Mouse (Mus musculus): ENCODE results near the gene Stxbp1. TPM values are rescaled to one million over a fixed set of nuclear protein-coding genes. Genes with fewer than 3 reads are reported as not detected.

Gene Stxbp1
- polyA plus RNA-seq, 1 experiment from 2014 or later, result 2.3 TPM

DNA sequence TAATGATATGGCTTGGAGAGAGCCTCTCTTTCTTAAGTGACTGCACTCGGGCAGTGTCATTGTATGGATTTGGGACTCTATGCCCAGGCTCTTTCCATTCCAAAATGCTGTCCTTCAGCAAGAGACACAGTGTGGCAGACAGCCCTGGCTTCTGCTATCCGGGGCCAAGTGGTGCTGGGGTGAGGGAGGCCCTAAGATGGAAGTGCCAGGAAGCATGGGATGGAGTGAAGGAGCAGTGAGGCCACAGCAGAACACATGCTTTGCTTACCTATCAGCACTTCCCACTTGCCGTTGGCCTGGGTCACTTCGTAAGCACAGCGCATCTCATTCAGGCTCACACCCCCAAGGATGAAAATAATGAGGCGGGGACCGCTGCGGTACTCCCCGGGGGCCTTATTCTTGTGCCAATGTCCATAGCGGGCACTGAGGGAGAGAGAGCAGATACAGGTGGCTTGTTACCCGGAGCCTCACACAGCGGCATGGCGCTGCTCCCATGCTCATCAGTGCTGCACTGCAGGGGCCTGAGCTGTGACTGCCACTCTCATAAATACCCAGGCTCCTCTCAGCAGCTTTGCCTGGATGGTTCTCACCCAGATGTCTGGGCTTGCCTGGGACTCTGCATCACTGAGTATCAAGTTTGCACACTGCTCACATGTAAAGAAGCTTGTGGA is 51.2 kb downstream of the Stxbp1 start:
- Histone ChIP-seq H3K27ac (ENCODE audit: low read depth) (no peak overlapping the region), H3K27me3 (ENCODE audit: insufficient read depth, low read length) (no peaks in the 10 kb centered on the region), H3K36me3 (replicated peaks; ENCODE audit: insufficient read depth, low read length) (peaks cover 2% of the 10 kb centered on the region; the same call in 1 of the 2 replicates), H3K4me3 (ENCODE audit: low read depth, low read length) (no peak overlapping the region), H3K9me3 (ENCODE audit: low read length) (no peaks in the 10 kb centered on the region), H3K4me1 (ENCODE audit: insufficient read depth) (no peaks in the 10 kb centered on the region), H3K9ac (replicated peaks) (no peak overlapping the region), H3K4me2 (ENCODE audit: low read depth, low read length) (no peak overlapping the region)
- TF ChIP-seq EP300 (IDR thresholded peaks at IDR 0.05; ENCODE audit: low read depth), result no peak
- TF ChIP-seq CTCF (IDR thresholded peaks at IDR 0.05; ENCODE audit: low read depth), result no peak
- no peak for DNase-seq
- no peak for ATAC-seq
- WGBS (ENCODE audit: insufficient replicate concordance), result 88% methylated on average over 13 of the region's 13 CpGs

DNA sequence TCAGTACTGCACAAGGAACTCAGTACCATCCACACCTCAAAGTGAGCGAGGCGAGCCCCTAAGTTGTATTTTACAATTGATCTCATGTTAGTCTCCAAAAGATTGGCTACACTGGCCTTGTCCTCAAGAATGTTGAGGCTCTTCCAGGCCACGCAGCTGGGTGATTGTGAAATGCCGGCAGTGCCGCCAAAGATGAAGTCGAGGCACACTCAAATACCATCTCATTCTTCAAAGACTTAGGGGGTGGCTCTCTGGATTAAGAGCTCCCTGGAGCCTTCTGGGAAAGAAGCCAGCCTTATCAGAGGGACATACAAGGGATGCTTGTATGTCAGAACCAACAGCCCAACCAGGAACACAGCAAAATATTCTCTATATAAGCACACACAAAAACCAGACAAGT is 55.7 kb downstream of the Stxbp1 start:
- Histone ChIP-seq H3K4me1 (ENCODE audit: insufficient read depth) (no peaks in the 10 kb centered on the region), H3K27me3 (ENCODE audit: insufficient read depth, low read length) (no peaks in the 10 kb centered on the region), H3K27ac (ENCODE audit: low read depth) (no peak overlapping the region), H3K9me3 (ENCODE audit: low read length) (no peaks in the 10 kb centered on the region), H3K4me3 (ENCODE audit: low read depth, low read length) (no peak overlapping the region), H3K36me3 (replicated peaks; ENCODE audit: insufficient read depth, low read length) (no peaks in the 10 kb centered on the region), H3K9ac (replicated peaks) (no peak overlapping the region), H3K4me2 (ENCODE audit: low read depth, low read length) (no peak overlapping the region)
- no peak for ATAC-seq
- DNase-seq, result no peak
- TF ChIP-seq EP300 (IDR thresholded peaks at IDR 0.05; ENCODE audit: low read depth) (no peak), CTCF (IDR thresholded peaks at IDR 0.05; ENCODE audit: low read depth) (no peak)
- WGBS (ENCODE audit: insufficient replicate concordance), result 69% methylated on average over 6 of the region's 6 CpGs

DNA sequence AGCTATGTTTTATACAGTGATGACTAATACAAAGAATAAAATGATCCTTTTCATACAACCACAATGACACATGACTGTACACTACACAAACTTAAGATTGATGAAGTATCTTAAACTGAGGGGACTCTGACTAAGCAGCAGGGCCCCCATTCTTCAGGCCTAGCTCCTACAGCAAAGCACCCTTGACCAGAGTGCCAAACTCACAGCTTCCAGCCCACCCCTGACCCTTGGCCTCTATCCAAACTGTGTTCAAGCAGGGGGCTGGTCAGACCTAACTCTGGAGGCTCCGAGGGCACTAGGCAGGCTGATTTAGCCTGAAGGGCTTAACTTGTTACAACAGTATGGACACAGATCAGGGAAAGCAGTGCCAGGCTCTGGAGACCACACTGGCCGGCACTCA is 58.5 kb downstream of the Stxbp1 start:
- Histone ChIP-seq H3K4me2 (ENCODE audit: low read depth, low read length) (no peak overlapping the region), H3K27me3 (ENCODE audit: insufficient read depth, low read length) (no peaks in the 10 kb centered on the region), H3K27ac (ENCODE audit: low read depth) (no peak overlapping the region), H3K36me3 (replicated peaks; ENCODE audit: insufficient read depth, low read length) (no peaks in the 10 kb centered on the region), H3K4me1 (ENCODE audit: insufficient read depth) (no peaks in the 10 kb centered on the region), H3K9ac (replicated peaks) (no peak overlapping the region; the same call in 1 of the 2 replicates), H3K4me3 (ENCODE audit: low read depth, low read length) (no peak overlapping the region), H3K9me3 (ENCODE audit: low read length) (no peaks in the 10 kb centered on the region)
- TF ChIP-seq EP300 (IDR thresholded peaks at IDR 0.05; ENCODE audit: low read depth) (no peak), CTCF (IDR thresholded peaks at IDR 0.05; ENCODE audit: low read depth) (no peak)
- WGBS (ENCODE audit: insufficient replicate concordance), result 56% methylated on average over 2 of the region's 2 CpGs
- ATAC-seq (no peak), DNase-seq (no peak)

DNA sequence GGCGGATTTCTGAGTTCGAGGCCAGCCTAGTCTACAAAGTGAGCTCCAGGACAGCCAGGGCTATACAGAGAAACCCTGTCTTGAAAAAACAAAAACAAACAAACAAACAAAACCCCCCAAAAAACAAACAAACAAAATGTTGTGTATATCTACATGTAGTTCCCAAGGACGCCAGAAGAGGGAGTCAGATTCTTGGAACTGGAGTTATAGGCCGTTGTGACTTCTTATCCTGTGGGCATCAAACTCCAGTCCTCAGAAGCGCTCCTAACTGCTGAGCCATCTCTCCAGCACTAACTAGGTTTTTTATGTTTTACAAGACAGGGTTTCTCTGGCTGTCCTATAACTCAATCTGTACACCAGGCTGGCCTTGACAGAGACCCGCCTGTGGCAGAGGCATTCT is 59.9 kb downstream of the Stxbp1 start:
- Histone ChIP-seq H3K27me3 (ENCODE audit: insufficient read depth, low read length) (no peaks in the 10 kb centered on the region), H3K36me3 (replicated peaks; ENCODE audit: insufficient read depth, low read length) (no peaks in the 10 kb centered on the region), H3K4me3 (ENCODE audit: low read depth, low read length) (no peak overlapping the region), H3K4me2 (ENCODE audit: low read depth, low read length) (no peak overlapping the region), H3K9ac (replicated peaks) (no peak overlapping the region), H3K27ac (ENCODE audit: low read depth) (no peak overlapping the region), H3K4me1 (ENCODE audit: insufficient read depth) (no peaks in the 10 kb centered on the region), H3K9me3 (ENCODE audit: low read length) (no peaks in the 10 kb centered on the region)
- no peak for DNase-seq
- ATAC-seq, result no peak
- TF ChIP-seq EP300 (IDR thresholded peaks at IDR 0.05; ENCODE audit: low read depth) (no peak), CTCF (IDR thresholded peaks at IDR 0.05; ENCODE audit: low read depth) (peak; percentile 66)
- 50% methylated on average over 6 of the region's 6 CpGs for WGBS (ENCODE audit: insufficient replicate concordance)

DNA sequence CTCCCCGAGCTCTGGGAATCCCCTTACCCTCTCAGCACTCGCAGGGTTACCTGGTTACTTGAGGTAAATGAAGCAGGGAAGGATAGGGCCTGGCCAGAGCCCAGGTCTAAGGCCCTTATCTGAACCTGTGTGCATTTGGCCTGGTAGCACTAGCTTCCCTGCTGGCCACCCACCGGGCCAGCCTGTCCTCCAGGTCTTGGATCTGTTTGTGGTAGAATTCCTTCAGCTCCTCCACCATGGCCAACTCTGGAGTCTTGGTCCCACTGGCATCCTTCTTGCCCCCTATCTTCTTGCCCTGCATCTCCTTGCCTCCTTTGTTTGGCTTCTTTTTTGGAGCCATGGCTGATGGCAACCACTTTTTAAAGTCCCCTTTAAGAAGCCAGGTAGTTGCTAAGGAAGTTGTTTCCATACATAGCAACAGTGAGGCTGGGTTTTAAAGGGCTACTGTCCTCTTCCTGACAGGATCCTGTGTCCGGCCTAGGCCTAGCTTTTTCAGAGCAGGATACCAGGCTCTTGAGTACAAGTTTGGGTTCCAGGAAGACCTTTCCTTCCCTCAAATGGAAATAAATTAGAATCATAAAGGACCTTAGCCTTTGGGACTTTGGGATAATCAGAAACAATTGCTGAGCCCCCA is 62.9 kb downstream of the Stxbp1 start, which contains the start of gene Cfap157:
TSS of gene Cfap157 (minus strand) at position 381 of the 634 bp plus-strand sequence.
- WGBS (ENCODE audit: insufficient replicate concordance), result 56% methylated on average over 4 of the region's 4 CpGs
- no peaks in the 10 kb centered on the region for H3K9me3 ChIP-seq (ENCODE audit: low read length)
- no peak within 1 kb of the TSS for H3K27ac ChIP-seq (ENCODE audit: low read depth)
- DNase-seq (no peak), ATAC-seq (0 out of 2 replicates have a peak, but pooled peaks have one; percentile 33)
- H3K9ac ChIP-seq (replicated peaks), result no peak within 1 kb of the TSS
- no peak within 1 kb of the TSS for H3K4me2 ChIP-seq (ENCODE audit: low read depth, low read length)
- no peaks in the 10 kb centered on the region for H3K4me1 ChIP-seq (ENCODE audit: insufficient read depth)
- no peak for TF ChIP-seq CTCF (IDR thresholded peaks at IDR 0.05; ENCODE audit: low read depth)
- no peak for TF ChIP-seq EP300 (IDR thresholded peaks at IDR 0.05; ENCODE audit: low read depth)
- H3K4me3 ChIP-seq (ENCODE audit: low read depth, low read length), result no peak within 1 kb of the TSS
- no peaks in the 10 kb centered on the region for H3K36me3 ChIP-seq (replicated peaks; ENCODE audit: insufficient read depth, low read length)
- no peaks in the 10 kb centered on the region for H3K27me3 ChIP-seq (ENCODE audit: insufficient read depth, low read length)

DNA sequence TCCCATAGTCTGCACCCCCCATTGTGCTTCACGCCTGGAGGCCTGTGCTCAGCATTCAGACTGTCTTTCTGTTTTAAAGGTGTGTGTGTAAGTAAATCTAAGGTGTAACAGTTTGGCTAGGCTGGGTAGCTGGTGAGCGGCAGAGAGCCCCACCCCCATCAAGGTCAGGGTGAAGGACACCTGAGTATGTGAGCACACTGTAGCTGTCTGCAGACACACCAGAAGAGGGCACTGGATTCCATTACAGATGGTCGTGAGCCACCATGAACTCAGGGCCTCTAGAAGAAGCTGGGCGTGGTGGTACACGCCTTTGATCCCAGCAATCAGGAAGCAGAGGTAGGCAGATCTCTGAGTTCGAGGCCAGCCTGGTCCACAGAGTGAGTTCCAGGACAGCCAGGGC is 65.3 kb downstream of the Stxbp1 start:
- Histone ChIP-seq H3K4me1 (ENCODE audit: insufficient read depth) (no peaks in the 10 kb centered on the region), H3K9me3 (ENCODE audit: low read length) (no peaks in the 10 kb centered on the region), H3K4me2 (ENCODE audit: low read depth, low read length) (no peak overlapping the region), H3K4me3 (ENCODE audit: low read depth, low read length) (no peak overlapping the region), H3K36me3 (replicated peaks; ENCODE audit: insufficient read depth, low read length) (no peaks in the 10 kb centered on the region), H3K27ac (ENCODE audit: low read depth) (no peak overlapping the region), H3K27me3 (ENCODE audit: insufficient read depth, low read length) (no peaks in the 10 kb centered on the region), H3K9ac (replicated peaks) (no peak overlapping the region)
- DNase-seq (no peak), ATAC-seq (no peak)
- TF ChIP-seq EP300 (IDR thresholded peaks at IDR 0.05; ENCODE audit: low read depth) (no peak), CTCF (IDR thresholded peaks at IDR 0.05; ENCODE audit: low read depth) (no peak)
- WGBS (ENCODE audit: insufficient replicate concordance), result 66% methylated on average over 6 of the region's 6 CpGs

Data from liver, postnatal 0 days (tissue).